Mouse (Mus musculus) v-Abl transformed pro-B cells (cell line): Measurements from ENCODE around the gene Retreg3.
"Not testable (repeated sequence)": the region's sequence is repeated elsewhere in the genome, so short reads cannot be mapped to it uniquely, and the experiment has no call there.

Experiments
- in situ Hi-C, 2 experiments: fragments of 400-800 bp; cut with MboI; formaldehyde crosslinking; loops; one replicate each; pipeline ENCODE4 v1.15.1; 2025; ENCODE audit not compliant: unreplicated experiment in 2 of 2

The Retreg3 gene

DNA sequence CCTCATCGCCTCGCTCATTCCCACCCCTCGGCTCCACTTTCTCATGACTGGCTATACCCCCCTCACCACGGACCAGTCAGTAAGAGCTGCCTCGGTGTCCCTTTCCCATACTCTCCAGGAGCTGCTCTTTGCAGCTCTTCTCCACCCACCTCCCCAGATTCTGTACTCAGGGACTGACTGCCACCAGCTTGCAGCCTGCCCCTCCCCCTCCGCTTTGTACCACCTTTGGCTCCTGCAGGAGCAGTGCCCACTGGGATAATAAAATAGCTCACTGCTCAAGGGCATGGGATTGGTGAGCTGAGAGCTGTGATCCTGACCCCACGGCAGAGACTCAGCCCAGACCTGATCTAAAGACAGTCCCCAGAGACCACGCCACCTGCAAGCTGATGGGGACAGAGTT lies 4.8 kb upstream of the Retreg3 start:
- in situ Hi-C loops = not testable (repeated sequence)

DNA sequence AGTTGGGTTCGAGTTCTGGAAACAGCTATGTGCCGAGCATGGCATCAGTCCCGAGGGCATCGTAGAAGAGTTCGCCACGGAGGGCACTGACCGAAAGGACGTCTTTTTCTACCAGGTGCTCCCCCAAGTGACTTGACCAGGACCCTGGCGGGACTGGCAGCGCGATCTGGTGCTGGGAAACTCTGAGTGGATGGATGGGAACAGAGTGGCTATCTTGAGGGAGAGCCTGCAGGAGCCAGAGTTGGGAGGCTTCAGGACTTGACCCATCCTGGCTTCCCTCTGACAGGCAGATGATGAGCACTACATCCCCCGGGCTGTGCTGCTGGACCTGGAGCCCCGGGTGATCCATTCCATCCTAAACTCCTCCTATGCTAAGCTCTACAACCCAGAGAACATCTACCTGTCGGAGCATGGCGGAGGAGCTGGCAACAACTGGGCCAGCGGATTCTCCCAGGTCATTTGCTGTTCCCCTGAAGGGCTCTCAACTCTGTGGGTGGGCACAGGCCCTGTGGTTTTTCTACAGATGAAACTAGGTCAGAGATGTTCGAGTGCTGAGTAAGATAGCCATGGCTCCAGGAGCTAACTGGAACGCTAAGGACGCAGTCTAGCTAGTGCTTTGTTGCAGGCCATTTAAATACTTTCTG lies 974 bp upstream of the Retreg3 start:
- in situ Hi-C loops = no loop called here

DNA sequence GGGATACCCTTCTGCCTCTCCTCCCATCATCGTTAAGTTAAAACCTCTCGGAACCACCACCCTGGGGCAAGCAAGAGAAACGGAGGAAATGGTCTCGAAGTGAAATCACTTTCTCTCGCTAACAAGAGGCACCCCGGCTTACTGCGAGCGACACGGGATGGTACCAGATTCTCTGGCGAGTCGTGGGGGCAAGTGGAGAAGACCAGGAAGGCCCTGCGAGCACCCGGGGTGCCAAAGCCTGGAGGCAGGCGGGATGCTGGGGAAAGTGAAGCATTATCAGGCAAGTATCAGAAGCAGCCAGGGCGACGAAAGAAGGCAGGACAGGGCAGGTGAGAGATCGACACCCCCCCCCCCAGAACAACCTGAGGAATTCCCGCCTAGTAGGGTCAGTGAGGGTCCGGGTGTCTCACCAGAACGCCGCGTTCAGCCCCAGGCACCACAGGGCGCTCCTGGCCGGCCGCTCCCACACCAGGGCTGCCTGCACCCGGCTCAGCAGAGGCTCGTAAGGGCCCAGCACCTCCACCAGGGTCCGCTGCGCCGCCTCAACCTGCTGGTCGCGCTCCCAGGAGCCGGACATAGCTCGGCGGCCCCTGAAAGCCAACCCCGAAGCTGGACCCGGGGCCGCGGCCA lies 447 bp downstream of the Retreg3 start:
- in situ Hi-C loops = loop anchor here in 1 of 2 experiments (5.0 kb wide), 1 partner anchor 37 kb away; the partner anchor contains the start of gene Coasy

DNA sequence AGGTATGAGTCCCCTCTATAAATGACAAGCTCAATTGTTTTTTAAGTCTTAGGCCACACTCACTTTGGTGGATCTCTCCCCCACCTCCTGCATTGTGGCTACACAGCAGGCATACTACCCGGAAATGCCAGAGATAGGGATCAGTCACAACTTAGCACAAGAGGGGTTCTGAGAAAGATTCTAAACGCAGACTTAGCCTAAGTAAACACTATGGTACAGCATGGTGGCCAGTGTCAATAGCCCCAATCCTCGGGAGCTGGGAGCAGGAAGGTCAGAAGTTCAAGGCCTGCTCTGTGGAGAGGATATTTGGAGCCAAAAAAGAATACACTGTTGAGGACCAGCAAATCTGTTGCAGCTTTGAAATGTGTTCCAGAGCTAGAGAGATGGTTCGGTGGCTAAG lies 1.6 kb downstream of the Retreg3 start:
- in situ Hi-C loops = loop anchor here in 1 of 2 experiments (5.0 kb wide), 1 partner anchor 36 kb away; the partner anchor contains the start of gene Coasy

DNA sequence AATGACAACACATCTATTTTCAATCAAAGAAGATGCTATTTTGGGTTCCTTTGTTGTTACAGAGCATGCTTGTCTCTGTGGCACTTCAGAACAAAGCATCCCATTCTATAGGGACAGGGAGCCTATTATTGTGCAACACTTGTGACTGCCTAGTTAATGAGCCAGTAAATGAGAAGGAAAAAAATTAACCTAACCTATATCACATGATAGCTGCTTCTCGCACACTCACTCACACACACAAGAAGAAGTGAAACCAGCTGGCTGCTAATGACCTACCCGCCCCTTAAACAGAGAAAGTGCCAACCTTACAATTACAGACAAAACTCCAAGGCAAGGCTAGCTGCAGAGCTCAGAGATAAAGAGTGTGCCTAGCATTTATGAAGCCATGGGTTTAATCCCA lies 4.1 kb downstream of the Retreg3 start:
- in situ Hi-C loops = loop anchor here in 1 of 2 experiments (5.0 kb wide), 1 partner anchor 33 kb away; the partner anchor contains the start of gene Coasy

DNA sequence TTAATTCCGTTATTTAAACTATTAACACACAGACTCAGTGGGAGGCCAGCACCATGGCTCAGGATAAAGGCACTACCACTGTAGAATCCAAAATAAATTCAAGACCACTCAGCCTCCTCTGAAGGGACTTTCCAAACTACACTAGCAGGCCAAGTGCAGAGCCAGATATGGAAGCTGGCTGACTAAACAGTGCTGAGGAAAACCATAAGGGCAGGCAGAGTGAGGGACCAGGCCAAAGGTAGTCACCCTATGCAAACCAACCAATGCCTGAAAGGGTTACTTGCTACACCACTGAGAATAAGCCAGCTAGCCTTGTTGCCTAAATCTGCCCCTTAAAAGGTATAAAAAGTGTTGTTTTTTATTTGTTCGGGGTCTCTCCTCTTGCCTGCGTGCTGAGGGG lies 7.5 kb downstream of the Retreg3 start:
- in situ Hi-C loops = no loop called here

DNA sequence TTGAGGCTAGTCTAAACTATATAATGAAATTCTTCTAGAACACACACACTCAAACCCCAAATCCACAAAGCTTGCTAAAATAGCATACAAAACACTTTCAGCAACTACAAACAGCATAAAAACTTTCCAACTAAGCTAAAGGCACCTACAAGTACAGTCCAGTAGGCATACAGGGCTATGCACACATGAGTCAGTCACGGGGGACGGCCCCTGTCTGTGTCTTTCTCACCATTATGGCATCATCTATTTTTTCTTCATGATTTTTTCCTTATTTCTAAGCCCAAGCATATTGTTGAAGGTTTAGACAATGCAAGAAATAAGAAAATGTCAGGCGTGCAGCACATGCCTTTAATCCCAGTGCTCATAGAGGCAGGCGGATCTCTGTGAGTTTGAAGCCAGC lies 8.5 kb downstream of the Retreg3 start:
- in situ Hi-C loops = no loop called here

DNA sequence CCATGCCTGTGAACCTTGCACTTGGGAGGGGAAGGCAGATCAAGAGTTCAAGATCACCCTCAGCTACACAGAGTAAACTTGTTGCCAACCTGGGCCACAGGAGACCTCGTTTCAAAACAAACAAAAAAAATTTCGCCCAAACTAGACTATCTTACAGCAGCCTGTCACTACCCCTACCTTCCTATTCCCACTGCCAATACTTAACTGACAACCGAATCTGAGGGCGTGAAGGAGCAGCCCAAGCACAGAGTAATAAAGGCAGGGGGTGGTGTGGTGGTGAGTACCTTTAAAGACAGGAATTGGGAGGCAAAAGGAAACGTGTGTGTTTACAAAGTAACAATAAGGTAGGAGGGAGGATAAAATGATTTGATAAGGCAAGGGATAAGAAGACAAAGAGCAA lies 9.0 kb downstream of the Retreg3 start:
- in situ Hi-C loops = no loop called here

DNA sequence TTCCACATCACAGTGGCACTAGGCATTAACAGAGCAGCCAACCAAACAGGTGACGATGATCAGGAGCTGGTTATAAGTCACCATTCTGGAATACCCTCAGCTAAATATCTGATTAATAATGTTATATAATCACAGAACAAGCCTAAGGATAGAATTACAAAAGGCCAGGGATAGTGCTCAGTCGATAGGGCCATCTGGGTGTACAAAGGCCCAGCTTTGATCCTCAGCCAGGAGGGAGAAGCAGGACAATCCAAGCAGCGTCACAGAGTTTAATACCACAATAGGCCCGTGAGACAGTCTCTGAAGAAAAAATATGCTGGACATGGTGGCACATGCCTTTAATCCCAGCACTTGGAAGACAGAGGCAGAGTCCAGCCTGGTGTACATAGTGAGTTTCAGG lies 10.3 kb downstream of the Retreg3 start:
- in situ Hi-C loops = no loop called here

DNA sequence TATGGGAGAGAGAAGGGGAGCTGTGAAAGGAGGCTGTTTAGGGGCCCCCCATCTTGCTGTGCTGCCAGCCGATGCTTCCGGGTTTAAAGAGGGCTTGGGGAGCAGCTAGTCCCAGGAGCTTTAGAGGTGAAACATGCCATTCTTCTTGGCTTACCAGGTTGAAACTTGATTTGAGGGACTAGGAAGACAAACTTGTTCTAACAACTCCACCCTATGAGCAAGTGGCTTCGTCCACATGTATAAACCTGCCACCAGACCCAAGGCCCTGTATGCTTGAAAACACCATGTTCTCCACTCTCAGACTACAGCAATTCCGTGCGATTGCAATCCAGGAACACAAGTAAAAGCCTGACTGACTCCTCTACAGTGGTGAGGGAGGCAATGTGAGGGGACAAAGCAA lies 16.7 kb downstream of the Retreg3 start:
- in situ Hi-C loops = no loop called here

DNA sequence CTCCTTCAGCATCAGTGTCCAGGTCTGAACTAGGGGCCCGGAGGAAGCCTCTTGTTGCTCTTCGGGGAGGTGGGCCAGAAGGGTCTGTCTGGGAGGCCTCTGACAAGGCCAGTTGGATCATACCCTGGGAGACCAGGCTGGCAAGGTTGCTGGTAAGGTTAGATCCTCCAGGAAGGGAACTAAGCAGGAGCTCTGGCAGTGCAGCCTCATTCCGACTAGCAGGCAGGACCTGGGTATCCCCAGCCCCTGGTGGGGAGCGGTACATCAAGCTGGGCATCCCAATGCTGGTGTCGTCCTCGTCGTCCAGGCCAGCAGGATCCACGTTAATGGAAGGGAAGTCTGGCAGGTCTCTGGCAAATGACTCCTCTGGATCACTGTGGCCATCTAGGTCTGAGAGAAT lies 21.5 kb downstream of the Retreg3 start:
- in situ Hi-C loops = loop anchor here in 1 of 2 experiments (25.0 kb wide), 1 partner anchor 339 kb away; the partner anchor contains the start of genes Ifi35, Ptges3l, Rpl27 and Rundc1

DNA sequence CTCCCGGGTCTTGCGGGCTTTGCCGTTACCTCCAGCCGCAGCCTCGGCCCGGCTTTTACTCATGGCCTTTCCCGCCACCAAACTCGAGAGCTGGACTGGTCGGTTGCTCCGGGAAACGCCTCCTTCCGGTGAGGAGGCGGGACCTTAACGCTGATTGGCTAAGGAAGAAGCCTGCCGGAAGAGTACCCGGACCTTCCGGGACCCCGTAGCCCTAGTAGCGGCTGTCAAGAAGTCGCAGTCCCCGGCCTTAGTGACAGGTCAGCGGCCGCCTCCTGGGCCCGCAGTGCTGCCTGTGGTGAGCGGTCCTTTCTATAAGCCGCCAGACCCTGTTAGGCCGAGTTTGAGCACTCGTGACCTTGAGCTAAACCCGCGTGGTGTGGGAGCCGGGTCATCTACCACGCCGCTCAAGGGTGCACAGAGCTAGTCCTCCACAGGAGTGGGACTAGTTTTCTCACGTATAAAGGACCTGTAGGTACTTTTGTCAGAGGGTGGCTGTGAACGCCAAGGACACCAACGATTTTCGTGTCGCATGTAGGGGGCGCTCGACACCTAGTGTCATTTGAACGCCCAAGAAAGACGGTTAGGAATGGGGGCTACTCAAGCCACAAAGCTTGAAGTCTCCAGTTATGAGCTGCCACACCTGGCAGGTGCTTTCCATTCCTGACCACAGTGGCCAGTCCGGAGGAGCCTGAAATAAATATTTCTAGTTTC lies 24.2 kb downstream of the Retreg3 start, which contains the start of gene Psmc3ip:
Gene Psmc3ip, minus strand, starts transcription at position 123 of the 711 bp plus-strand sequence.
- in situ Hi-C loops = loop anchor here in 1 of 2 experiments (25.0 kb wide), 1 partner anchor 342 kb away; the partner anchor contains the start of genes Ifi35, Ptges3l, Rpl27 and Rundc1

DNA sequence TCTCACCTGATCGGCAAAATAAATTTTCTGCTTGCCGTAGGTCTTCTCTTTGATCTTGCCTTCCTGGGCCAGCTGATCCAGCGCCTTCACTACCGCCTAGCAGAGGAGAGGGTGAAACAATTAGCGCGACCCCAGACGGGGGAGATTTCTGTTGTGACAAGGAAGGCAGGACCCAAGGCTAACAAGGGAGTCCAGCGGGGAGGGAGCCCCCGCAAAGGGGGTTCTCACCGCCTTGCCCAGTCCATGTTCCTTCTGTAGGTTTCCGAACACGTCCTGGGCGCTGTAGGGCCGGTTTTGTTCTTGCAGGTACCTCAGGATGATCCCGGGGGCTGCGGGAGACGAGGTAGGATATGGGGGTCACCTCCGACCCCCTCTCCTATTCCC lies 24.8 kb downstream of the Retreg3 start:
- in situ Hi-C loops = loop anchor here in 1 of 2 experiments (25.0 kb wide), 1 partner anchor 342 kb away; the partner anchor contains the start of genes Ifi35, Ptges3l, Rpl27 and Rundc1

DNA sequence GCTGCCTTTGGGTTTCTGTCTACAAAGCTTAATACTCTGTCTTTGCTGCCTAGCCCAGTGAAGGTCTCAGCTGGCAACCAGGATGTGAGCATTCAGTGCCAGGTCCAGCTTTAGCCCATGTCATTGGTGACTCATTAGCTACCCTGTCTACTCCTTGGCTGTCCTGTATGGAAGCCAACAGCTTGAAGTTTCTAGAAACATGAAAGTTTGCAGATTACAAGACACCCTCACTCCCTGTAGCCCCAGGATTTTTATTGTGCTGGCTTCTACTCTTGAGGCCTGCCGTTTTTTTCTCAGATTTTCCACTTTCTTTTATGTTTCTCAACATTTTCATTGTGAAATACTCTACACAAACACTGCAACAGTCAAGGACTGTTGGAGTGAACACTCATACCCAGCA lies 29.8 kb downstream of the Retreg3 start:
- in situ Hi-C loops = loop anchor here in 1 of 2 experiments (25.0 kb wide), 1 partner anchor 347 kb away; the partner anchor contains the start of genes Ifi35, Ptges3l, Rpl27 and Rundc1

DNA sequence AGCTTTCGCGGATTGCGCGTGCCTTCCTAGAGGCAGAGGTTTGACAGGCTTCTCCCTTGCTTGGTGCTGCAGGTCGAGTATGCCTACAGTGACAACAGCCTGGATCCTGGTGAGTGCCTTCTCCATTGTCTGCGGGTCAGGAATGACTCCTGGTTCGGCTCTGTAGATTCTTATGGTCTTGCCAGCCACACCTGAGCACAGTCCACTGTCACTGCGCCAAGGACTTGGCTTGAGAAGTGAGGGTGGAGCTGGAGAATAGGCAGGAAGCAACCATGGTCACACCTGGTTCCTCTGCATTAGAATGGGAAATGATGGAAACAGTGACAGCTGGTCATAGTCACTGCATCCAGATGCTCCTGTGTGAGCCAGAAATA lies 32.0 kb downstream of the Retreg3 start:
- in situ Hi-C loops = loop anchor here in 1 of 2 experiments (25.0 kb wide), 1 partner anchor 350 kb away; the partner anchor contains the start of genes Ifi35, Ptges3l, Rpl27 and Rundc1

DNA sequence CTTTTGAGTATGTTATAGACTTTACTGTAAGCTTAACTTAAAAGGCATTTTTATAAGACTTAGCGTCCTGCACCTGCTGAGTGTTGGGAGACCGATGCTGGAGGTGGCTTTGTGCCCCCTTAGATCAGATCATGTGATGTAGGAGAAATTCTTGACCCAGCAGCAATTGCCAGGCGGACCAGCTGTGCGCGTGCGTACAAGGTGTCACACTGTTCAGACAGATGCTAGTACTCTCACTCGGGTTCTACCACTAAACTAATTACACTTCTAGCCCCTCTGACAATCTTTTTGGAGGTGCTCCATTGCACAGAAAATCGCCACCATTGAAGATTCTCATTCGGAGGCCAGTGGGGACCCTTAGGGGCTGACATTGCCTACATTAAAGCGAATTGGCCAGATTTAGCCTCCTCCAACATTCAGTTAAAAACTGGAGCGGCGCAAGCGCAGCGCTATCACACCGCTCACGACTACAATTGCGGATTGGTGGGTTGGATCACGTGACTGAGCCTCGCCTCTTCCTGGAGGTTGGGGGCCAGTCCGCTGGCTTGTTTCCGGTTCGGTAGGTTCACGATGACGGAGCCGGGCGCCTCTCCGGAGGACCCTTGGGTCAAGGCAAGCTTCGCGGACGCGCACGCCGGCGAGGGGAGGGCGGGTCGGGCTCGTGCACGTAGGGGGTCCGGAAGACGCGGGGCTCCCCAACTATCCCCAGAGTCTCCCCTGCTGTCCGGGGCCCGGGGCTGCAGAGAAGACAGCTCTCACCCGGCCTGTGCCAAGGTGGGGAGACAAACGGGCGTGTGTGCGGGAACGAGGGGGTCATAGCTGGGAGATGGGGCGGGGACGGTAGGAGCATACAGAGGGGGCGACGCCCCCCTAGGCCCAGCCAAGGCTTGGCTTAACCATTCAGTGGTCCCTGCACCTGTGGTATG lies 32.7 kb downstream of the Retreg3 start, which contains the start of gene Mlx:
Gene Mlx, plus strand, starts transcription at position 522 of the 926 bp plus-strand sequence.
- in situ Hi-C loops = loop anchor here in 1 of 2 experiments (25.0 kb wide), 1 partner anchor 350 kb away; the partner anchor contains the start of genes Ifi35, Ptges3l, Rpl27 and Rundc1

DNA sequence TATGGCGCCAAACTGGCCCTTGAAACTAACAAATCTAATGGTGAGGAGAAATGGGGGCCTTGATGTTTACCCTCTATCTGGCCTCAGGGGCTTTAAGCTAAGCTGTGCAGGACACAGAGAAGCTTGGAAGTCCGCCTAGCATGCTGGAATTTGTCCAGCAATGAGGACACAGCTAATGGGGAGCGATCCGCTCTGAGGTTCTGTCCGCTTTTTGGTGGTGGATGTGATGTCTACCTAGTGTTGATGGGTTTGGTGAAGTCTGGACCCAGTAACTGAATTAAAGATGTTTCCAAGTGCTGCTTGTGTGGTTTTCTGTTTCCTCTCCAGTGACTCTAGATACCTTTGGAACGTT lies 33.4 kb downstream of the Retreg3 start:
- in situ Hi-C loops = loop anchor here in 1 of 2 experiments (25.0 kb wide), 1 partner anchor 351 kb away; the partner anchor contains the start of genes Ifi35, Ptges3l, Rpl27 and Rundc1

DNA sequence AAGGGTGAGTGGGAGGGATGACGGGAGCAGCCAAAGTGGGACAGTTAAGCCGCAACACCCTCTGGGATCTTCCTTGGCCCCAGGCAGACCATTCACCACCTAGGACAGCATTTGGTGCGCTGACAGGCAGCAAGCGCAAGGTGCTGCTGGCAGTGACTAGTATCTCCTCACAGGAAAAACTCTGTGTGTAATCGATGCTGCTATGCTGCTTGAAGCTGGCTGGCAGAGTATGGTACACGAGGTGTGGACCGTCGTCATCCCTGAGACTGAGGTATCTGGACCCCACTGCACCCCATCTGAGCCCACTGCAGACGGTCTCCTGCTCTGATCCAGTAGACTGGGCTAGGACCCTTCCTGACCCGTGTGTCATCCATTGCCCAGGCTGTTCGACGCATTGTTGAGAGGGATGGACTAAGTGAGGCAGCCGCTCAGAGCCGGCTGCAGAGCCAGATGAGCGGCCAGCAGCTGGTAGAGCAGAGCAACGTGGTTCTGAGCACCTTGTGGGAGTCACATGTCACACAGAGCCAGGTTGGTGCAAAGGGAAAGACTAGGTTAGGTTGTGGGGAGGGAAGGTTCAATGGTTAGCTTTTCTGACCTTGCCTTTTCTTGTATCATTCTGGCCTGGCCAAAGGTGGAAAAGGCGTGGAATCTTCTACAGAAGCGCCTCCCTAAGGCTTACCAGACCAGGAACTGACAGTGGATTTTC lies 33.9 kb downstream of the Retreg3 start:
- in situ Hi-C loops = loop anchor here in 1 of 2 experiments (25.0 kb wide), 1 partner anchor 352 kb away; the partner anchor contains the start of genes Ifi35, Ptges3l, Rpl27 and Rundc1

DNA sequence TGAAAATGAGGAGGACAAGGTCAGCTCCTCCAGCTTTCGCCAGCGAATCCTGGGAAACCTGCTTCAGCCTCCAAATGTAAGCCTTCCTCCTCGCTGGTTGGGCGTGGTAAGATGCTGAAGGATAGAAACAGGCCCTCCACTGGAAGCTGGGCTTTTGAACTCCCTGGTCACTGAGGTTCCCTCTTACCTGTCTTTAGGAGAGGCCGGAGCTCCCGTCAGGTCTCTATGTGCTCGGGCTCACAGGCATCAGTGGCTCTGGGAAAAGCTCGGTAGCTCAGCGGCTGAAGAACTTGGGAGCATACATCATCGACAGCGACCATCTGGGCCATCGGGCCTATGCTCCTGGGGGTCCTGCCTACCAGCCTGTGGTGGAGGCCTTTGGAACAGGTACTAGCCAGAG lies 34.9 kb downstream of the Retreg3 start:
- in situ Hi-C loops = loop anchor here (5.0 to 25.0 kb wide), 4 partner anchors 32 to 352 kb away; partner anchors contain the start of genes Cntnap1 (in 1 of the 2), Ifi35 (in 1 of the 2), Plekhh3 (in 1 of the 2) and Ptges3l (in 1 of the 2)
